Mouse (Mus musculus) intestine, postnatal 0 days (tissue): ENCODE results near the gene Hpse. TPM values are rescaled to one million over a fixed set of nuclear protein-coding genes. Genes with fewer than 3 reads are reported as not detected.

Experiments used
- ATAC-seq: fragments of 200-750 bp; cut with Nextera tagmentation; 2 replicates; pipeline ENCODE4 v1.8.0; 2017; ENCODE audit warnings: mild to moderate bottlenecking, moderate TSS enrichment, moderate library complexity
- H3K27ac ChIP-seq: fragments of 300-500 bp; sonication (generic); 2 replicates; pipeline ENCODE4 v1.5.1; 2014; ENCODE audit warnings: mild to moderate bottlenecking, low read depth, low read length, moderate library complexity
- H3K27me3 ChIP-seq: fragments of 300-500 bp; sonication (generic); replicated peaks from 2 replicates; pipeline ENCODE4 v1.6.1; 2014; ENCODE audit warnings: low read length, mixed read lengths; ENCODE audit not compliant: control insufficient read depth, insufficient read depth
- H3K36me3 ChIP-seq: fragments of 300-500 bp; sonication (generic); 2 replicates; pipeline ENCODE4 v1.6.1; 2014; ENCODE audit warnings: mild to moderate bottlenecking, moderate library complexity; ENCODE audit not compliant: control insufficient read depth, insufficient read depth
- H3K4me1 ChIP-seq: fragments of 300-500 bp; sonication (generic); replicated peaks from 2 replicates; pipeline ENCODE4 v1.6.1; 2014; ENCODE audit warnings: antibody characterized with exemption, low read length, mixed read lengths; ENCODE audit not compliant: control insufficient read depth, insufficient read depth
- H3K4me2 ChIP-seq: fragments of 300-500 bp; sonication (generic); replicated peaks from 2 replicates; pipeline ENCODE4 v1.6.1; 2014; ENCODE audit warnings: low read depth, mild to moderate bottlenecking, moderate library complexity
- H3K4me3 ChIP-seq: fragments of 300-500 bp; sonication (generic); 2 replicates; pipeline ENCODE4 v1.5.1; 2014; ENCODE audit warnings: low read depth, low read length
- H3K9ac ChIP-seq: fragments of 300-500 bp; sonication (generic); 2 replicates; pipeline ENCODE4 v1.6.1; 2014; ENCODE audit warnings: mild to moderate bottlenecking, low read depth, low read length
- H3K9me3 ChIP-seq: fragments of 300-500 bp; sonication (generic); 2 replicates; pipeline ENCODE4 v1.6.1; 2016; ENCODE audit warnings: mixed run types; ENCODE audit not compliant: control insufficient read depth
- CTCF ChIP-seq: sonication (generic); IDR thresholded peaks from 2 replicates; pipeline ENCODE4 v1.5.1; 2016; ENCODE audit warnings: low read depth, mild to moderate bottlenecking, control low read depth, antibody characterized with exemption, moderate library complexity
- WGBS: fragments of 180-500 bp; shearing (Covaris S2); extraction: QIAGEN DNeasy Blood & Tissue Kit; methylation state at CpG from one replicate; pipeline ENCODE4 v1.1.7; 2014; 5-methylcytosine and 5-hydroxymethylcytosine counted together
- polyA plus RNA-seq: library from polyadenylated mRNA; unstranded; fragments of >200 nt; fragmentation: Nextera tagmentation; extraction: Ambion mirVana; gene quantifications from 2 replicates; pipeline ENCODE4 v1.2.1, GENCODE M21; 2015

Gene Hpse
- polyA plus RNA-seq, 1 experiment from 2014 or later = 0.82 TPM

DNA sequence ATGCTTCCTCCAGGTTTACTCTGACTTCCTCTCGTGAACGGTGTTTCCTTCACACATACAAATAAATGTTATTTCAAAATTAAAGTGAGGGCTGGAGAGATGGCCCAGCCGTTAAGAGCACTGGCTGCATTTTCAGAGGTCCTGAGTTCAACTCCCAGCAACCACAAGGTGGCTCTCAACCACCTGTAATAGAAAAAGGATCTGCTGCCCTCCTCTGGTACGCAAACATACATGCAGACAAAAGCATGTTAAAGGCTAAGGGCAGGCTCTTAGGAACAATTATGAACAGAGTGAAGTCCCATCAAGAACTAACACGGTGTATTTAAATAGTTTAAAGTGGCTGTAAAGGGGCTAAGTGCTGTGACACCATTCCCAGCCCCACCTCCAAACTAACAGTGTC, 55.7 kb downstream of the Hpse start:
- WGBS = 42% methylated on average over 5 of the region's 5 CpGs
- Histone ChIP-seq H3K27ac (no peak overlapping the region), H3K4me1 (no peaks in the 10 kb centered on the region), H3K4me3 (no peak overlapping the region), H3K4me2 (no peak overlapping the region), H3K9ac (no peak overlapping the region), H3K36me3 (peaks cover 61% of the 10 kb centered on the region), H3K27me3 (no peaks in the 10 kb centered on the region), H3K9me3 (no peaks in the 10 kb centered on the region)
- peak; percentile 99 for TF ChIP-seq CTCF
- peak; percentile 58 for ATAC-seq

DNA sequence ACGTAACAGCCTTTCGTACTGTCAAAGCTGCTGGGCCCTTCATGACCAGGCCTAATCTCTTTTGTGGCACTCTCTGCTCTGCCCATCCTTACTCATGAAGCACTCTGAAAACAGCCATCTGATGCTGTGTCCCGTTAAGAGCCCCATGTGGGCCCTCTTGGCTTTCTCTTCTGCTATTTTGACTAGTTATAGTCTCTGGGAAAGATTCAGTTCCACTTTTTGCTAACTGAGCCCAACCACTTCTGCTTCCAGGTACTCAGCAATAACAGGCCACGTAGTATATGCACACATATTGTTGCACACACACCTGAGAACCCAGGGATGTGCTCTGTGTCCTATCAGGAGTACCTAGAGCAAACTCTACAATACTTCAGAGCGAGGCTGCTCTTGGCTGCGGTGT, 56.5 kb downstream of the Hpse start:
- TF ChIP-seq CTCF = no peak
- no peaks in the 10 kb centered on the region for H3K9me3 ChIP-seq
- WGBS = 93% methylated on average over 6 of the region's 6 CpGs

DNA sequence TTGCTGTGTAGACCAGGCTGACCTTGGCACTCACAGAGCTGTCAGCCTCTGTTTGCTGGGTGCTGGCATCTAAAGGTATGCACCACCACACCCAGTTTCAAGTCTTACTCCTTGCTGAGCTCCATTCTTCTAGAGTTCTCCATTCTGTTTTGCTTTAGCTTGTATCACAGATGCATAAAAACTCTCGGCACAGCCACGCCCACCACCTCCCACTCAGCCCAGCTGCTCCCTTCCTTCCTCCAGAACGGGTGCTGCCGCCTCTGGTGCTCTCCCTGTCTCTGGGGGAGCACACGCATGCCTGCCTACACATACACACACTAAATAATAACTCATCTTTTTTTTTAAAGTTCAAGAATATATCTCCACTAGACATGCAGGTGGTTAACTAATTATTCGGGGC, 61.1 kb downstream of the Hpse start:
- Histone ChIP-seq H3K27me3 (no peaks in the 10 kb centered on the region), H3K27ac (no peak overlapping the region), H3K4me1 (no peaks in the 10 kb centered on the region), H3K36me3 (peaks cover 84% of the 10 kb centered on the region), H3K4me2 (no peak overlapping the region), H3K9ac (no peak overlapping the region), H3K4me3 (no peak overlapping the region), H3K9me3 (no peaks in the 10 kb centered on the region)
- ATAC-seq = no peak
- WGBS = 61% methylated on average over 6 of the region's 6 CpGs
- no peak for TF ChIP-seq CTCF

More for the DNA sequence above, 56.5 kb downstream of the Hpse start:
- Histone ChIP-seq H3K27ac (no peak overlapping the region), H3K27me3 (no peaks in the 10 kb centered on the region), H3K9ac (no peak overlapping the region), H3K4me2 (no peak overlapping the region), H3K4me3 (no peak overlapping the region), H3K36me3 (peaks cover 68% of the 10 kb centered on the region), H3K4me1 (no peaks in the 10 kb centered on the region)
- ATAC-seq = no peak

DNA sequence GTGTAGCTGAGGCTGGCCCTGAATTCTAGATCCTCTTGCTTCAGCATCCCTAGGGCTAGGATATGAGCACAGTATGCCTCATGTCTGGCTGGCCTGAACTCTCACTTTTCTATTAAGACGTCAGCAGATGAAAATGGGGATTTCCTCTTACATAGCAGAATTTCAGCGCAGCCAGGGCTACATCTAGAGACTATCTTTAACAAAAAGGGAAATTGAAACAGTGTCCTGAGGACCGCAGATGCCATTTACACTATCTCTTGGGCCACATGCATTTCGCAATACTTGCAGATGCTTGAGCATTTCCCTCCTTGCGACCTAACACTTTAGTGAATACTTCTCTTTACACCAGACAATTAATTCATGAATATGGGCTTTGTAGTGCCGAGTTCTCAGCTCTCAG, 63.2 kb downstream of the Hpse start:
- H3K27ac ChIP-seq = no peak overlapping the region

DNA sequence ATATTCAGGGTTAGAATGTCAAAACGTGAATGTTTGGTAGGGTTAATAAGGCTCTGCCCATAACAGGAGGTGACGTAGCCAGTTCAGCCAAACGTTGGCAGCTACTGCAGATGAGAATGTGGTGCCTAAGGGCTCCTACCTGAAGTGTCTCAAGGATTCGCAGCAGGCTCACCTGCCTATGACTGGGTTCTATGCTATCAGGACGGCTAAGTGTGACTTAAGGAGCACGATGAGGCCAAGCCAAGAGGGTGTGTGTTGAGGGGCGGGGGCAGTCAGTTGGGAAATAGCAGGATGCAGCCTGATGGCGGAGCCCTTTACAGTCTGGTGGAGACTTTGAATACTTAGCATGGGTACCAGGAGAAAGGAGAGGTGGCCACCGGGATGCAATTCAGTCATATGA, 67.2 kb downstream of the Hpse start:
- 67% methylated on average over 9 of the region's 9 CpGs for WGBS
- ATAC-seq = no peak
- Histone ChIP-seq H3K4me1 (0 out of 2 replicates have a peak, but pooled peaks cover 5% of the 10 kb centered on the region), H3K4me2 (no peak overlapping the region), H3K4me3 (no peak overlapping the region), H3K36me3 (peaks cover 30% of the 10 kb centered on the region), H3K9me3 (no peaks in the 10 kb centered on the region), H3K9ac (no peak overlapping the region), H3K27ac (no peak overlapping the region), H3K27me3 (no peaks in the 10 kb centered on the region)
- no peak for TF ChIP-seq CTCF

More for the DNA sequence above, 63.2 kb downstream of the Hpse start:
- Histone ChIP-seq H3K4me3 (no peak overlapping the region), H3K4me2 (no peak overlapping the region), H3K36me3 (peaks cover 67% of the 10 kb centered on the region), H3K9ac (no peak overlapping the region), H3K27me3 (no peaks in the 10 kb centered on the region), H3K4me1 (no peaks in the 10 kb centered on the region), H3K9me3 (no peaks in the 10 kb centered on the region)
- no peak for TF ChIP-seq CTCF
- no peak for ATAC-seq
- 73% methylated on average over 6 of the region's 6 CpGs for WGBS

DNA sequence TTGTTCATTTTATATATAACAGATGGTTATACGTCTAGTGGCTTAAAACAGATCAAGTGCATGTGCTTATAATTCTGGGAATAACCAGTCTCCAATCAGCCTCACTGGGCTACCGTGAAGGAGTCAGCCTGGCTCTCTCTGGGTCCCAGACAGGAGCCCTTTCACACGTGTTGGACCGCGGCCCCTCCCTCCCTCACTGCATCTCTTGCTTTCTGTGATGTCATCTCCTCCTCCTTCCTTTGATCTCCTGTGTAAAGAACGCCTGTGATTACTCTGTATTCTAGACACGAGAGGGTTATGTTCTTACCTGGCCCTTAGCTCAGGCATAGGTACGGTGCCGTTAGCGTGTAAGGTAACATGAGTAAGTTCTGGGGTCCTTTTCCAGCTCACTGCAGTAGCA, 68.0 kb downstream of the Hpse start:
- Histone ChIP-seq H3K27me3 (no peaks in the 10 kb centered on the region), H3K27ac (no peak overlapping the region), H3K9me3 (no peaks in the 10 kb centered on the region), H3K4me2 (no peak overlapping the region), H3K4me3 (no peak overlapping the region), H3K9ac (no peak overlapping the region), H3K36me3 (peaks cover 23% of the 10 kb centered on the region), H3K4me1 (peaks cover 10% of the 10 kb centered on the region; the same call in 1 of the 2 replicates)
- TF ChIP-seq CTCF = no peak
- WGBS = 74% methylated on average over 10 of the region's 10 CpGs
- no peak for ATAC-seq

DNA sequence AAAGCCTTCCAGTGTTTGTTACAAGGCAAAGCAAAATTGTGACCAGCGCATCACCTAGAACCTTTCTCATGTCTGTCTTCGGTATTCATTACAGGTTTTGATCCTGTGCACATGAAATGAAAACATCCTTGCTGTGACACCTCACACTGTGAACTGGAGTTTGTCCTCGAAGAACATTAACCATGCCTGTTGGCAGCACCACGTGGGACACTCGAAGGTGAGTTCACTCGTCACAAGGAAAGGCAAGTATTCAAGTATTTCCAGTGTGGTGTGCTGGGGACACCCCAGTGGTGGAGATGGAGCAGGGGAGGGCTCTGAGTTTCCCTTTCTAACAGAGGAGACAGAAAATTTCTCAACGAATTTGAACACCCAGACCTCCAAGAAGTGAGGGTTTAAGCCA, 68.5 kb downstream of the Hpse start:
- ATAC-seq = no peak
- Histone ChIP-seq H3K4me1 (peaks cover 10% of the 10 kb centered on the region; the same call in 1 of the 2 replicates), H3K27ac (no peak overlapping the region), H3K9me3 (no peaks in the 10 kb centered on the region), H3K36me3 (peaks cover 18% of the 10 kb centered on the region), H3K27me3 (no peaks in the 10 kb centered on the region), H3K4me2 (no peak overlapping the region), H3K9ac (no peak overlapping the region), H3K4me3 (no peak overlapping the region)
- TF ChIP-seq CTCF = no peak
- WGBS = 65% methylated on average over 7 of the region's 7 CpGs
